Mouse (Mus musculus): ENCODE measurements around the gene Gm21119. TPM values are rescaled to one million over a fixed set of nuclear protein-coding genes. Genes with fewer than 3 reads are reported as not detected.
"Not testable (repeated sequence)": the region's sequence is repeated elsewhere in the genome, so short reads cannot be mapped to it uniquely, and the experiment has no call there.

Gene Gm21119
- not detected in 2 replicates for polyA plus RNA-seq (2016; fragmentation: Nextera tagmentation; extraction: Ambion mirVana)

- not testable (repeated sequence) for H3K9me3 ChIP-seq (replicated peaks); H3K36me3 ChIP-seq; H3K27me3 ChIP-seq (replicated peaks); H3K9ac ChIP-seq; H3K4me3 ChIP-seq; H3K4me1 ChIP-seq; ATAC-seq; H3K27ac ChIP-seq; H3K4me2 ChIP-seq
- WGBS (ENCODE audit: insufficient replicate concordance): no CpG with 5 or more reads among the region's 2 CpGs
Measured at GRCm38 (mm10) chr8:20614619-20615018, at the start of gene Gm21119. Gm21119 (plus strand) TSS chr8:20614919.

- ATAC-seq: not testable (repeated sequence)
Measured at GRCm38 (mm10) chr8:20566753-20567152, 48.0 kb upstream of the Gm21119 start.

GRCm38 (mm10) chr8:20581081-20581480 lies 33.6 kb upstream of the Gm21119 start:
- 82% methylated on average over 5 of the region's 6 CpGs for WGBS (ENCODE audit: insufficient replicate concordance)
- not testable (repeated sequence) for H3K27me3 ChIP-seq (replicated peaks); H3K9ac ChIP-seq; H3K36me3 ChIP-seq; H3K4me3 ChIP-seq; H3K4me1 ChIP-seq; H3K4me2 ChIP-seq; ATAC-seq; H3K9me3 ChIP-seq (replicated peaks); H3K27ac ChIP-seq

More at GRCm38 (mm10) chr8:20566753-20567152, 48.0 kb upstream of the Gm21119 start:
- not testable (repeated sequence) for H3K27ac ChIP-seq; H3K9ac ChIP-seq; H3K4me1 ChIP-seq; H3K27me3 ChIP-seq (replicated peaks); H3K4me3 ChIP-seq; H3K4me2 ChIP-seq; H3K9me3 ChIP-seq (replicated peaks); H3K36me3 ChIP-seq
- WGBS (ENCODE audit: insufficient replicate concordance): no CpG with 5 or more reads among the region's 1 CpGs

GRCm38 (mm10) chr8:20582772-20583171 lies 31.9 kb upstream of the Gm21119 start:
- not testable (repeated sequence) for H3K27me3 ChIP-seq (replicated peaks); H3K9ac ChIP-seq; H3K4me3 ChIP-seq; H3K36me3 ChIP-seq; H3K9me3 ChIP-seq (replicated peaks); H3K27ac ChIP-seq; ATAC-seq; H3K4me2 ChIP-seq; H3K4me1 ChIP-seq
- 57% methylated on average over 4 of the region's 6 CpGs for WGBS (ENCODE audit: insufficient replicate concordance)

DNA sequence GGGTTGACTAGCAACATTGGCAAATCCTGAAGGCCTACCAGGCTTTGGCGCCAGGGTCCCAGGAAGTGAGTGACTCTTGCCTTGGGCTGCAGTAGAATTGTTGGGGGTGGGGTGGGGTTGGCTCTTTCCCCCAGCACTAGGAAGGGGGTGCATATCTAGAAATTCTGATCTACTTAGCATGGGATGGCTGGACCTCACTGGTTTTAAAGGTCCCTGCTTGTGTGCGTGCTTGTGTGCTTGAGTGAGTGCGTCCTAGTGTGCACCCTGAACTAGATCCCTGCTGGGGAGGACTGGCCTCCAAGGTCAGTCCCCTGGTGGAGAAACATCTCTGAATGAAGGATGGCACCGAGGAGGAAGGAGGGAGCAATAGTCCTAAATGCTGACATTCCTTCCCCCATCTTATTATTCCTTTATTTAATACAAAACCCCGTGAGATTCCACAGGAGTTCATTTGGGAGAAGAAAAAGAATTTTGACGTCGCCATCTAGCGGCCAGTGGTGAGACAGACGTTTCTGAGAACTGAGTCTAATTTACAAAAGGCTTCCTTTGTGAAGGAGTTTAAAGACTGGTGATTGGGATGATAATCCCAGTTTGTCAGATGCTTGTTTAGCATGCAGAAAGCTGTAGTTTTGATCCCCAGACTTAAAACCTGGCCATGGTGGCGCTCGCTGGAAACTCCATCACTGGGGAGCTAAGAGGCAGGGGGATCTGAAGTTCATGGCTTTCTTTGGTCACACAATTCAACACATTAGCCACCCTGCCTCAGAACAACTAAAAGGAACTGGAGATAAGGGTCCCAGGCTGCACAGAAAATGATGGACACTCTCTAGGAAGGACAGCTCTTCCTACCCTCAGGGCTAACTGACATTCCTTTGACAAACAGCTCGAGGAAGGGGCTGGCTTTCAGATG lies 26.2 kb upstream of the Gm21119 start:
- not testable (repeated sequence) for H3K4me3 ChIP-seq; H3K36me3 ChIP-seq; H3K9ac ChIP-seq; H3K4me1 ChIP-seq; H3K9me3 ChIP-seq (replicated peaks); H3K27me3 ChIP-seq (replicated peaks); H3K27ac ChIP-seq
- 18% methylated on average over 10 of the region's 12 CpGs for WGBS (ENCODE audit: insufficient replicate concordance)
- peak overlapping the region; percentile 1; the same call in 1 of the 2 replicates for H3K4me2 ChIP-seq
- peak; percentile 63 for ATAC-seq

DNA sequence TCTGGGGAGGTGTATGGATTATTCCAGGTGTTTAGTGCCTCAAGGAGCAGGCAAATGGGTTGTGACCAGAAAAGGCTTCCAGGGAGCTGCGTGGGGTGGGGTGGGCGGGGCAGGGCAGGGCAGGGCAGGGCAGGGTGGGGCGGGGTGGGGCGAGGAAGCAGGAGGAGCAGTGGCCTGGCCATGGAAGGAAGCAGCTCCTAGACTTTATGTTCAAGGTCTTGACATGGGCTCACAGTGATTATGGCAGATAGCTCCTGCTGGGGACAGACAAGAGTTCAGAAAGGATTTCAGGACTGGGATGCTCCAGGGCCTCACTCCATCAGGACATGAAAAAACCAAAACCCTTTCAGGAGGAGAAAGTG lies 25.6 kb upstream of the Gm21119 start:
- H3K4me2 ChIP-seq: peak overlapping the region; percentile 1; the same call in 1 of the 2 replicates
- not testable (repeated sequence) for H3K27me3 ChIP-seq (replicated peaks); H3K27ac ChIP-seq; H3K9ac ChIP-seq; H3K9me3 ChIP-seq (replicated peaks); H3K4me3 ChIP-seq; H3K4me1 ChIP-seq; H3K36me3 ChIP-seq
- ATAC-seq: peak; percentile 91
- WGBS (ENCODE audit: insufficient replicate concordance): 72% methylated on average over 2 of the region's 4 CpGs

GRCm38 (mm10) chr8:20590117-20590997 lies 24.4 kb upstream of the Gm21119 start:
- H3K27ac ChIP-seq; H3K9ac ChIP-seq; H3K27me3 ChIP-seq (replicated peaks); H3K4me1 ChIP-seq; H3K4me3 ChIP-seq; H3K9me3 ChIP-seq (replicated peaks); H3K4me2 ChIP-seq; H3K36me3 ChIP-seq; ATAC-seq: not testable (repeated sequence)
- 51% methylated on average over 4 of the region's 9 CpGs for WGBS (ENCODE audit: insufficient replicate concordance)

DNA sequence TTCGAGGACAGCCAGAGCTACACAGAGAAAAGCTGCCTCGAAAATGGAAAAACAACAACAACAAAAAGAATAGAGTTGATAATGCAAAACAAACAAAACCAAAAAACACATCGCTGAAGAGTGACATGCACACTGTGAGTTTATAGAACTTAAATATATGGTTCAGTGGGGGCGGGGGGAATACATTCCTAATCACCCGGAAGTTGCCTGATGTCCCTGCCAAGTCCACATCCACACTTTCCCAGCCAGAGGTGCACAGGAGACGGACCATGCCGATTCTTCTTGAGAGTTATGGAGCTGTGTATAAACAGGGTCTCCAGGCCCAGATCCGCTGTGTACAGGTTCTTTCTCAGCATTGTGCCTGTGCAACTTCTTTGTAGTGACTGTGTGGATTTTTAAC lies 23.7 kb upstream of the Gm21119 start:
- not testable (repeated sequence) for H3K27me3 ChIP-seq (replicated peaks); H3K27ac ChIP-seq; H3K9ac ChIP-seq; ATAC-seq; H3K36me3 ChIP-seq; H3K4me3 ChIP-seq; H3K4me2 ChIP-seq; H3K4me1 ChIP-seq; H3K9me3 ChIP-seq (replicated peaks)
- WGBS (ENCODE audit: insufficient replicate concordance): 72% methylated on average over 5 of the region's 8 CpGs

DNA sequence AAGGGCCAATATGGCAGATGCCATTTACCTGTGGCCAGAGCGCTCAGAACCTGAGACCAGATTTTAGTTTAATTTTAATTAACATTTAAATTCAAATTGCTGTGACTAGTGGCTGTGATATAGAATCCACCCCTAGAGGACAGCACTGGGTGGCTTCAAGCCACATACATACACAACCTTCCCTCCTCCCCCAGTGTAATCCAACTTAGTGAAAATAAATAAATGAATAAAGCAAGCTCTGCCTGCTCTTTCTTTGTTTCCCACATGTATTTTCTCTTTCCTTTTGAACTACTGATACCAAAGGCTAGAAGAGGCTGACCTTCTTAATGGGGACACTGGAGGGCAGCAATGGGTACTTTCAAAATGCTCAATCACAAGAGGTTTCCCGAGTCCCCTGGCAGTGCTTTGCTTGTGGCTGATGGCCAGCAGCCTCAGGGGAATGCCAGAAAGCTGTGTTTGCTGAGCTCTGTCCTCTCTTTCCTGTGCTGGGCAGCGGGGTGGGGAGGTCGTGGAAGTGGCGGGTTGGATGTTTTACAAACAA lies 21.9 kb upstream of the Gm21119 start:
- WGBS (ENCODE audit: insufficient replicate concordance): 35% methylated on average over 1 of the region's 5 CpGs
- not testable (repeated sequence) for H3K4me1 ChIP-seq, ATAC-seq

DNA sequence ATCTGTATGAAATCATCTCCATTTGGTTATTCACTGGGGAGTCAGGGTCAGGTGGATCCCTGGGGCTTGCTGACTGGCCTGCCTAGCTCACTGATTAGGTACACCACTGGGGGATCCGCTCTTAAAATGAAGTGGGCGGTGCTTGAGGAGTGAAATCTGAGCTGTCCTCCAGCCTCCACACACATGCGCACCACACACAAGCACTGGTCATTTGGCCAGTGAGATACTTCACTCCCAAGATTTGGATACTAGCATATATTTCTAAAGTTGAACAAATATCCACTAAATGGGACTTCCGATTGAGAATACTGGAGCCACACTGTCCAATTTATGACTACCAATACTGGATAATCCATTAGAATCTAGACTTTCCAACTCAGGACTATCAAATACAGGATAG lies 20.9 kb upstream of the Gm21119 start:
- H3K27ac ChIP-seq; ATAC-seq; H3K9ac ChIP-seq; H3K36me3 ChIP-seq; H3K27me3 ChIP-seq (replicated peaks); H3K4me2 ChIP-seq; H3K4me1 ChIP-seq; H3K4me3 ChIP-seq; H3K9me3 ChIP-seq (replicated peaks): not testable (repeated sequence)
- no CpG with 5 or more reads among the region's 4 CpGs for WGBS (ENCODE audit: insufficient replicate concordance)

More for the DNA sequence above, 21.9 kb upstream of the Gm21119 start:
- H3K9me3 ChIP-seq (replicated peaks); H3K9ac ChIP-seq; H3K27ac ChIP-seq; H3K36me3 ChIP-seq; H3K4me2 ChIP-seq; H3K4me3 ChIP-seq; H3K27me3 ChIP-seq (replicated peaks): not testable (repeated sequence)

DNA sequence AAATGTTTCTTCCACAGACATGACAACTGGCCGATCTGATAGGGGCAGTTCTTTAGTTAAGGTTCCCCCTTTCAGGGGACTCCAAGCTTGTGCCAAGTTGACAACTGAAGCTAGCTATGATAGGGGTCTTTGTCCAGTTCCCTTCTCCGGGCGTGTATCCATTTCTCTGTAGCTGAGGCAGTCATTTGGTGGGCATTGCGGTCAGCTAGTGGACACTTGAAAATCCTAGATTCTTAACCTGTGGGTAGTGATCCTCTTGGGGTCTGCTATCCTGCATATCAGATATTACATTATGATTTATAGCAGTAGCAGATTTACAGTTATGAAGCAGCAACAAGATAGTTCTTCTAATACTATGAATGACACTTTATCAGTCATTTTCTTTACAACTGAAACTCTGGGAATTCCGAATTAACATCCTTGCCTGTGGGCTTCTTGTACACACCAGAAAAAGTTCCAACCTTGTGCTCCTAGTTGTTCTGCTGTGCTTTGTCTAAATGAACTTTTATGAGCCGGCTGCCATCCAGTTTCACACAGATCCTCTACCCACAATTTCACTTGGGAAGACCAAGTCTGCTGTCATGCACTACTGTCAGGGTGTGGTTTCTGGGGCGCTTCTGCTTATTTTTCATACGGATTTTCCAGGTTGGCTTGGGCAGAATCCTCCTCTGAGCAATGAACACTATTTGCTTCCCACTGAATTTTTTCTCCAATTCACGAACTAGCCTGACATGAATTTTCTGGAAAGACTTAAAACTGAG lies 18.5 kb upstream of the Gm21119 start:
- not testable (repeated sequence) for H3K9me3 ChIP-seq (replicated peaks); H3K27ac ChIP-seq; H3K4me2 ChIP-seq; H3K9ac ChIP-seq; H3K27me3 ChIP-seq (replicated peaks); H3K36me3 ChIP-seq; H3K4me1 ChIP-seq; H3K4me3 ChIP-seq; ATAC-seq
- 68% methylated on average over 6 of the region's 9 CpGs for WGBS (ENCODE audit: insufficient replicate concordance)

Measured in liver, embryonic 12.5 days (tissue).